Mouse (Mus musculus) ovary, adult 2 months (tissue): ENCODE data around the gene Snrpe. TPM values are rescaled to one million over a fixed set of nuclear protein-coding genes. Genes with fewer than 3 reads are reported as not detected.

Experiments
- polyA plus RNA-seq: library from polyadenylated mRNA; depleted of rRNA; stranded (reverse); fragments of >200 nt; gene quantifications from 2 replicates; pipeline ENCODE4 v1.2.3, GENCODE M21; 2012; rRNA removed

Snrpe gene
- polyA plus RNA-seq, result 12.1 and 23.8 TPM in 2 replicates

GRCm38 (mm10) chr1:133609771-133610502 is at the start of gene Snrpe:
Gene Snrpe (minus strand): TSS chr1:133610291.

Other genes starting within 250 kb of the Snrpe start
- gene Etnk2, start 246.7 kb downstream of the Snrpe start, polyA plus RNA-seq, result 43.0 and 54.1 TPM in 2 replicates
- gene Sox13, start 185.9 kb downstream of the Snrpe start, polyA plus RNA-seq, result 65.4 and 71.7 TPM in 2 replicates
- 2.5 and 3.1 TPM in 2 replicates for gene Zbed6, start 50.6 kb upstream of the Snrpe start, polyA plus RNA-seq
- gene Gm38394, start 51.0 kb upstream of the Snrpe start, polyA plus RNA-seq, result 2.6 and 2.9 TPM in 2 replicates
- 0.79 and 0.87 TPM in 2 replicates for gene Lax1, start 79.8 kb upstream of the Snrpe start, polyA plus RNA-seq
- gene Atp2b4, start 190.8 kb upstream of the Snrpe start, polyA plus RNA-seq, result 12.8 and 17.8 TPM in 2 replicates